In genomic region chr16:22151706-22152315, GRCm38 (mm10) we compare ENCODE assay signal across 9 mouse cellular contexts. TPM values are rescaled to one million over a fixed set of nuclear protein-coding genes. Genes with fewer than 3 reads are reported as not detected.
A peak's percentile ranks its signal among the peaks of the same experiment; 100 is the strongest.
DNase-seq lines count a peak whose midpoint lies in the region; ATAC-seq lines count a peak whose summit lies in the region.
"Had no signal": no experiment of that assay in that cellular context is flagged by ENCODE, and none has a peak within 500 bp of the region (broad histone marks: within the 10 kb centered on the region; RNA-seq: fewer than 3 reads in every experiment).

No protein-coding gene starts in this region.

- WGBS in neural tube, embryonic 11.5 days: 28% methylated on average over 10 of the region's 11 CpGs
- 15% methylated on average over 11 of the region's 11 CpGs for WGBS in hindbrain, embryonic 14.5 days
- 12% methylated on average over 11 of the region's 11 CpGs for WGBS in stomach, embryonic 14.5 days

- H3K27ac ChIP-seq in neural tube, embryonic 11.5 days (ENCODE audit: low read depth, low read length): 0 out of 2 replicates have a peak overlapping the region, but pooled peaks have one; percentile 34
- H3K27ac ChIP-seq in hindbrain, embryonic 14.5 days: no peak overlapping the region; the same call in 1 of the 2 replicates
- no peak overlapping the region for H3K27ac ChIP-seq in stomach, embryonic 14.5 days (ENCODE audit: low read length)

- peaks cover 7% of the 10 kb centered on the region; the same call in 1 of the 2 replicates for H3K4me1 ChIP-seq in neural tube, embryonic 11.5 days (ENCODE audit: control insufficient read depth, insufficient read depth, low read length)
- peaks cover 21% of the 10 kb centered on the region for H3K4me1 ChIP-seq in hindbrain, embryonic 14.5 days (replicated peaks; ENCODE audit: control insufficient read depth, insufficient read depth, low read length)
- H3K4me1 ChIP-seq in stomach, embryonic 14.5 days (ENCODE audit: control insufficient read depth, insufficient read depth, low read length): peaks cover 29% of the 10 kb centered on the region; the same call in 1 of the 2 replicates

- H3K4me3 ChIP-seq in neural tube, embryonic 11.5 days (ENCODE audit: low read depth, low read length): no peak overlapping the region
- no peak overlapping the region for H3K4me3 ChIP-seq in hindbrain, embryonic 14.5 days (replicated peaks; ENCODE audit: low read length)
- no peak overlapping the region for H3K4me3 ChIP-seq in stomach, embryonic 14.5 days (ENCODE audit: low read depth, low read length)

- DNase-seq in embryo, embryonic 9.5 days (ENCODE audit: extremely low spot score): peak; percentile 17
- DNase-seq in embryo, embryonic 10.5 days (ENCODE audit: low spot score): no peak
- peak; percentile 14 for DNase-seq in neural tube, embryonic 11.5 days (ENCODE audit: low spot score)
- no peak for DNase-seq in neural tube, embryonic 10.5 days (ENCODE audit: extremely low spot score, low spot score)
- DNase-seq in hindbrain, embryonic 14.5 days (ENCODE audit: low spot score): no peak
- no peak for DNase-seq in natural killer cell, adult 2 months (ENCODE audit: low spot score in 2 of 2)
- no peak for DNase-seq in thymus, postnatal 10 days (ENCODE audit: low spot score in 2 of 2)
- DNase-seq: adrenal gland, postnatal 10 days had no signal

- no peak overlapping the region for H3K4me2 ChIP-seq in neural tube, embryonic 11.5 days (ENCODE audit: low read depth)
- H3K4me2 ChIP-seq in hindbrain, embryonic 14.5 days (replicated peaks): peak overlapping the region; percentile 29; the same call in 1 of the 2 replicates
- no peak overlapping the region for H3K4me2 ChIP-seq in stomach, embryonic 14.5 days (replicated peaks; ENCODE audit: low read depth, low read length)

- ATAC-seq in neural tube, embryonic 11.5 days (ENCODE audit: insufficient read depth, low FRiP score, low TSS enrichment): no peak
- ATAC-seq in hindbrain, embryonic 14.5 days (ENCODE audit: low FRiP score): no peak
- peak; percentile 59; the same call in 1 of the 2 replicates for ATAC-seq in stomach, embryonic 14.5 days (ENCODE audit: insufficient number of reproducible peaks, insufficient read depth, low FRiP score, low read depth)

- H3K9ac ChIP-seq in neural tube, embryonic 11.5 days (ENCODE audit: low read length): no peak overlapping the region
- peak overlapping the region; percentile 34; the same call in 1 of the 2 replicates for H3K9ac ChIP-seq in hindbrain, embryonic 14.5 days
- no peak overlapping the region for H3K9ac ChIP-seq in stomach, embryonic 14.5 days (replicated peaks; ENCODE audit: low read depth, low read length)

- H3K27me3 ChIP-seq in neural tube, embryonic 11.5 days (ENCODE audit: control insufficient read depth, insufficient read depth, low read length): no peaks in the 10 kb centered on the region
- H3K27me3 ChIP-seq in hindbrain, embryonic 14.5 days (ENCODE audit: control insufficient read depth, insufficient read depth, low read length): no peaks in the 10 kb centered on the region
- no peaks in the 10 kb centered on the region for H3K27me3 ChIP-seq in stomach, embryonic 14.5 days (ENCODE audit: control insufficient read depth, insufficient read depth, low read length)

- H3K9me3 ChIP-seq in neural tube, embryonic 11.5 days (ENCODE audit: control insufficient read depth, low read length): no peaks in the 10 kb centered on the region
- no peaks in the 10 kb centered on the region for H3K9me3 ChIP-seq in hindbrain, embryonic 14.5 days (ENCODE audit: control insufficient read depth, low read length)
- H3K9me3 ChIP-seq in stomach, embryonic 14.5 days (ENCODE audit: control insufficient read depth, low read depth, low read length): no peaks in the 10 kb centered on the region

- no peaks in the 10 kb centered on the region for H3K36me3 ChIP-seq in neural tube, embryonic 11.5 days (ENCODE audit: control insufficient read depth, insufficient read depth, low read length)
- H3K36me3 ChIP-seq in hindbrain, embryonic 14.5 days (replicated peaks; ENCODE audit: control insufficient read depth, insufficient read depth): no peaks in the 10 kb centered on the region
- no peaks in the 10 kb centered on the region; the same call in 1 of the 2 replicates for H3K36me3 ChIP-seq in stomach, embryonic 14.5 days (ENCODE audit: control insufficient read depth, insufficient read depth, low read length)

RNA-seq across cellular contexts. Expression of gene Igf2bp2, which starts 11.3 kb away (rescaled TPM):
- polyA plus RNA-seq in neural tube, embryonic 11.5 days (2014; fragmentation: Nextera tagmentation; extraction: Ambion mirVana): 141 and 143 TPM in 2 replicates
- 19.4 and 21.6 TPM in 2 replicates for polyA plus RNA-seq in hindbrain, embryonic 14.5 days (2014; fragmentation: Nextera tagmentation; extraction: Ambion mirVana)
- polyA plus RNA-seq in stomach, embryonic 14.5 days (2014; fragmentation: Nextera tagmentation; extraction: Ambion mirVana): 138 and 146 TPM in 2 replicates

Comparison
In these comparisons a context has a peak if more than half of its experiments do, and no peak if none do; other contexts are left out.
1. DNase-seq: peak in embryo, embryonic 9.5 days (single experiment) and neural tube, embryonic 11.5 days (single experiment); none in embryo, embryonic 10.5 days (single experiment), neural tube, embryonic 10.5 days (single experiment), hindbrain, embryonic 14.5 days (single experiment), natural killer cell, adult 2 months (0 of 2) and thymus, postnatal 10 days (0 of 2).